Mouse (Mus musculus): ENCODE results near the gene Tuba4a.

Tuba4a gene

GRCm38 (mm10) chr1:75211141-75211708 lies 8.4 kb downstream of the Tuba4a start:
- DNase-seq (ENCODE audit: low spot score): no peak

DNA sequence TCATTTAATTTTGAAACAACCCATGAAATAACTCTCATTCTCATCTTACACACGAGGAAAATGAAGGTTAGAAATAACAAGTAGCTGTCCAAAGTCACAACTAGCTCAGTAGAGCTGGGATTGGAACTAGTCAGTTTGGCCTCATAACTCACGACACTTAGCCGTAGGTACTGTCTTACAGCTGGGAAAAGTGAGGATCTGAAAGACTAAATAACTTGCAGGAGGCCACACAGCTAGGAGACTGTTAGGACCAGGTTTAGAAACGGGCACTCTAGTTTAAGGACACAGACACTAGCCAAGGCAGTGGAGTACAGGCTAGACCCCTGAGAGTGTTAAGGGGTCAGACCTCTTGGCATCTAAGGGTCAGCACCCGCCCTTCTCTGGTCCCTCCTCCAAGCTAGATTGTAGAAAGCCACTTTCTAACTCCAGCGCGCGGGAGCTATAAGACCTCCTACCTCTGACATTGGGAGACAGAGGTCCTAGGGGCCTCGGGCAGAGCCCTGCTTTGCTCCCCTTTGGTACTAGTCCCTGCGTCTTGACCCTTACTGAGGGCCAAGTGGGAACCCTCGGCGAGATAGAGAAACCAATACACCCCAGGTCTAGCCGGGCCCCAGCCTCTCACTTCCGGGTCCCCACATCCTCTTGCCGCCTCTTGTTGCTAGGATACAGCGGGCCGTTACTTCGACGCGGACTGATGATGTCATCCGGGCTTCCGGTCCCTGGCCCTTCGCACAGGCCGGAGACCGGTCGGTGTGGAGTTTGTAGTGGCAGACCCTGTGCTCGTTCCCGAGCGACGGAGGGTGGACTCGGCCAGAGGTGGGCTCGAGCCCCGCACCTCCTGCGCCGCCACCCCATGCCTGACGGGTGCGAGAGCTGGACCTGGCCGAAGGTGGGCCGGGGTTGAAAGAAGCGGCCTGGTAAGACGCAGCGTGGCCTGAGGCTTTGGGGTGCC lies 9.3 kb downstream of the Tuba4a start, which contains the start of the genes Glb1l and Stk16:
Gene Glb1l (minus strand): TSS at position 678 of the 952 bp plus-strand sequence.
Gene Stk16 (plus strand): TSS at position 703 of the 952 bp plus-strand sequence.
- DNase-seq (ENCODE audit: low spot score): peak; percentile 97

DNA sequence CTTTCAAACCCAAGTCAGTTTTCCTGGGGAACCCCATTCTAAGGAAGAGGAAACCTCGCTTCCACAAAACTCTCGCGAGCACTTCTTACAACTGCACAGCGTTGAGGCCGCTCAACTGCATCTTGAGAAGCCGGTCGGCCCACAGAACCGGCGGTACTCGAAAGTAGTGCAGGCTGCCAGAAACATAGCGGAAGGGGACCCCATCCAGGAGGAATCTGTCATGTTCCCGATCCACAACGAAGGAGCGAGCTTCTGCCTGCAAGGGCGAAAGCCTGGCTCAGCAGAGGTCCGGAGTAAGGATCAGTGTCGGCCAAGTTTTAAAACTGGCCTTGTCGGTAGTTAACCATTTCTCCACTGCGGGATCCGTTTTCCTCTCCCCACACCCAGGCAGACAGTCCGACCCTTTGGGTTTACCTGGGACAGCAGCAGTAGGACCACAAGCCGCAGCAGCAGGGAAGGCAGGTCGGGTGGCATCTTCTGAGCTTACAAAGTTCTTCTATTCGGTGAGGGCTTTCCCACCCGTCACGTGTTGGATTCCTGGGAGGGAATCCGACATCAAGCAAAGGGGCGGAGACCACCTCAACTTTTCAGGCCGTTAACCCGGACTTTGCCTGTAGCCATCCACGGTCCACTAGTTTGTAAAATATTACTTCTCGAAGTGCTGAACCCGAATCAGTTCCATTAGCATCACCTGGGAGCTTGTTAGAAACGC lies 10.5 kb downstream of the Tuba4a start:
- DNase-seq (ENCODE audit: low spot score): peak; percentile 46

- DNase-seq (ENCODE audit: low spot score): no peak
Observed at GRCm38 (mm10) chr1:75201236-75201635, 18.4 kb downstream of the Tuba4a start.

GRCm38 (mm10) chr1:75192452-75192851 lies 27.2 kb downstream of the Tuba4a start:
- DNase-seq (ENCODE audit: low spot score): peak; percentile 57

DNA sequence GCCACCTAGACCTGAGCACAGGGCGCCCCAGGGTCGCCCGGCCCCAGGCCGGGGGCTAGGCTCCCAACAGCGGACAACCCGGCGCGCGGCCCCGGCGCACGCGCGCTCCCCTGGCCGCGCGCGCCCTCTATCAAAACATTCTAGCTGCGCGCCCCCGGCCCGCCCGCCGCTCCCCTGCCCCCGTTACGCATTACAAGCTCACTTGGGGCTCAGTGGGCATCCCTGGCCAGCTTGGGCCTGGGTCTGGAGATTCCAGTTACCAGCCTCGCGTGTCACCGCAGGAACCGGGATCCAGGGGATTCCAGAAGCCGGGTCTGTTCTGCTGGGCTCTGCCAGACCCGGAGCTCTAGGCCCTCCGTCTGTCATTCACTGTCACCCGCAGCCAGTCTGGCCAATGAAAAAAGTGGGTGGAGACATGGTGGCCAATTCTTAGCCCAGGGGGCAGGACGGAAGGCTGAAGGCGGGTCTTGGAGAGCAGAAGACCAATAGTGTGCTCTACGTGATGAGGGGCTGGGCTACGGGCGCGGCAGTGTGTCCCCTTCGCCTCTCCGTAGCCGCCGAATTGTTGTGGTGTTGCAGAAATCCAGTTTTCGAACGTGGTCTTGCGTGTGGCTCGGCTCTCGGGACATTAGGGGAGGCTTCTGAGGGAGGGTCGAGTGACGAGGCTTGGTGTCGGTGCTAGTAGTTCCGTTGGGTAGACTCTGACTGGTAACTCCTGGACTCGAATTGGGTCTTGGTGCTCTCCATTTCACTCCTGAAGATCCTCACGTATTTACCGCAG lies 27.9 kb downstream of the Tuba4a start, which contains the start of the genes Ankzf1 and Atg9a:
Gene Ankzf1 (plus strand): TSS at position 530 of the 781 bp plus-strand sequence.
Gene Atg9a (minus strand): TSS at position 575 of the 781 bp plus-strand sequence.
- peak; percentile 99 for DNase-seq (ENCODE audit: low spot score)

DNA sequence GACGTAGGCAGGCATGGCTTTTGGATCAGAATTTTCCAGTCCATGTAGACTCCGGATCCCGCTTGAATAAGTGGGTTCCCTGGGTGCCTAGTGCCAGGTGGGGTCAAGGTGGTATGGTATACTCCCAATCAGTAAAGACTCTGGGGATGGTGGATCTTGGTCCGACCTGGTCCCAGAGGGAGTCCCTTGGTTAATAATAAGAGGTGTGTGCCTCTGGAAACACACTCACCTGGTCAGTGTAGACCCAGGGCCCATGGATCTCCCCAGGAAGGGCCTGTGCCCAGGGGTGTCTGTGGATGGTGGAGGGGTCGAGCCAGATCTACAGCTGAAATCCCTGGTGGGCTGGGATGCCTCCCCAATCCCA lies 28.4 kb downstream of the Tuba4a start:
- DNase-seq (ENCODE audit: low spot score): no peak

GRCm38 (mm10) chr1:75190577-75190976 lies 29.1 kb downstream of the Tuba4a start:
- no peak for DNase-seq (ENCODE audit: low spot score)

GRCm38 (mm10) chr1:75187914-75188483 lies 31.7 kb downstream of the Tuba4a start:
- DNase-seq (ENCODE audit: low spot score): peak; percentile 48

GRCm38 (mm10) chr1:75187126-75187525 lies 32.5 kb downstream of the Tuba4a start:
- DNase-seq (ENCODE audit: low spot score): no peak

GRCm38 (mm10) chr1:75185495-75185894 lies 34.2 kb downstream of the Tuba4a start:
- DNase-seq (ENCODE audit: low spot score): no peak

DNA sequence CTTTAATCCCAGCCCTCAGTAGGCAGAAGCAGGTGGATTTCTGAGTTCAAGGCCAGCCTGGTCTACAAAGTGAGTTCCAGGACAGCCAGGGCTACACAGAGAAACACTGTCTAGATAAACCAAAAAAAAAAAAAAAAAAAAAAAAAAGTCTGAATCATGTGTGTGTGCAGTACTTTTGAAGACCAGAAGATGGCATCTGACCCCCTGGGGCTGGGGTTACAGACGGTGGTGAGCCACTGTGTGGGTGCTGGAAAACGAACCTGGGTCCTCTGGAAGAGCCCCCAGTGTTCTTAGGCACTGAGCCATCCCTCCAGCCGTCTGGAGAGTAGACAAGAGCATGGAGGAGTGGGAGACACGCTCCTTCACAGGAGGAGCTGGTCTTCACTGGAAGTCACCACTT lies 37.5 kb downstream of the Tuba4a start:
- DNase-seq (ENCODE audit: low spot score): no peak

DNA sequence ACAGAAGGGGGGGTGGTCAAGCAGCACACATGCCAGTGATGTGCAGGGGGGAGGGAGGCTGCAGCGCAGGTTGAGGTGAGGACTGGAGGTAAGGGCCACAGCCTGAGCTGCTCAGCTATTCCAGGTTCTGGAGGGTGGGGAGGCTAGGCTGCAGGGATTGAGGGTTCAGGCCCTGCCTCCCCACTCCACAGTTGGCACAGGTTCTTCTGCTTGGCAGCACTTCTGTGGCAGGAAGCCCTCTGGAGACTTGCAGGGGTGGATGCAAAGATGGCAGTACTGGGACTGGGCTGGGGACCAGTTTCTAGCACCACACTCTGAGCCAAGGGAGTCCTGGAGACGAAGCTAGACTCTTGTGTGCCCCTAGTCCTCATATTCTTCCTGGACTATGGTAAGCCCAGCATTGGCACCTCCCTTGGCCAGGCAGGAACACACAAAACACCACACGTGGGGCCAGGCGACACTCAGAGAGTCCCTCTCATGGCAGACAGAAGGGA lies 38.2 kb downstream of the Tuba4a start:
- DNase-seq (ENCODE audit: low spot score): no peak

- DNase-seq (ENCODE audit: low spot score): no peak
Observed at GRCm38 (mm10) chr1:75180741-75181140, 38.9 kb downstream of the Tuba4a start.

DNA sequence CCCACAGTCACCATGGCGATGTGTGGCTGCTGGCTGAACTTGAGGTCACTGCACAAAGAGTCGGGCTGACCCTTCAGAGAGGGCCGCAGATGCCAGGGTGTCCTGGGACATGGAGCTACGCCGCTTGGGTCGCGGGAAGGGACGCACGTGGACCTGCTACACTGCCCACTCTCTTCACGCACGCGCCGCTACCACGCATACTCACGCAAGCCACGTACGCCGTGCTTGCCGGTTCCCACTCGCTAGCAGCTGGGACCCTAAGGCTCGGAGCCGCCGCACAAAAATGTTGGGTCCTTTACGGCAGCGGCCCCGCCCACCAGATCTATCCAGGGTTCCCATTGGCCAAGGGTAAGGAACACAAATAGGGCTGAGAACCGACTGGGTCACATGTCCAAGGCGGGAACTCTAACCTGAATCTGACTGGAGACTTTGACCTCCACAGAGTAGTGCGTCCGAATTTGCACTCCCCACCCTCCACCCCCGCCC lies 39.5 kb downstream of the Tuba4a start, which contains the start of gene Abcb6:
Gene Abcb6 (minus strand): TSS at position 288 of the 486 bp plus-strand sequence.
- peak; percentile 90 for DNase-seq (ENCODE audit: low spot score)

DNA sequence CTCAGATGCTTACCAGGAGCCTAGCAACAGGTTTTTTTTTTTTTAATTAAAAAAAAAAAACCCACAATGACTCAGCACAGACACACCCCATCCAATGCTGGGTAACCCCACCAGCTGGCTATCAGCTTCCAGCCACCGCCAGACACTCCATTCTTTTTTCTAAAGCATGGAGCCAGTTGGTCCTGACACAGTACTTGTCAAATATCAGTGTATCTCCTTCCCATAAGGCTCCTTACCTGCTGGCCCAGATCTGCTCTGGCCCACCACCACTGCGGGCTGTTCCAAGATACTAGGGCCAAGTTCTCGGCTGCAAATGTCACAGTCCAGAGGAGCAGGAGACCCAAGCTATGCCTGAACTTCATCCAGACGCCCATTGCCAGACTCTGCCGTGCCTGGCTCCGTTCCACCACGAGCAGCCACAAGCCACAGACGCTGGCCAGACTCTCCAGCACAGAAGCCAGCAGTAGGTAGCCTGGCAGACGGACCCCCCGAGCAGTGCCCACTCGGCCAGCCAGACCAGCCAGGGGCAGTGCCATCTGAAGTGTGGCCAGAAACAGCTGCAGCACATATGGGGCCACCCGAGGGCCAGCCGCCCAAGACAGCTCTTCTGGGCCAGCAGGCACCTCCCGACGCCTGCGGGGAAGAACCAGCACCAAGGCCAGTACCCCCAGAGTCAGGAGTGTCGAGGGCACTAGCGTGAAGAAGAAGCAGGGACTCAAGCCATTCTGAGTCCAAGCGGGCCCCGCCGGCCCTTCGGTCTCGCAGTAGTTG lies 40.1 kb downstream of the Tuba4a start:
- DNase-seq (ENCODE audit: low spot score): no peak

GRCm38 (mm10) chr1:75168472-75169464 lies 50.9 kb downstream of the Tuba4a start, which contains the start of gene Zfand2b:
Gene Zfand2b (plus strand): TSS chr1:75168646.
- peak; percentile 98 for DNase-seq (ENCODE audit: low spot score)

- DNase-seq (ENCODE audit: low spot score): no peak
Observed at GRCm38 (mm10) chr1:75168093-75168471, 51.6 kb downstream of the Tuba4a start.
